Mouse (Mus musculus): ENCODE measurements at regions not wholly inside any gene's neighbourhood (a gene's known extent, or its start where the extent isn't known, plus 50 kb on each side); places are given as distances from the start of the nearest gene placed in this dataset.

DNA sequence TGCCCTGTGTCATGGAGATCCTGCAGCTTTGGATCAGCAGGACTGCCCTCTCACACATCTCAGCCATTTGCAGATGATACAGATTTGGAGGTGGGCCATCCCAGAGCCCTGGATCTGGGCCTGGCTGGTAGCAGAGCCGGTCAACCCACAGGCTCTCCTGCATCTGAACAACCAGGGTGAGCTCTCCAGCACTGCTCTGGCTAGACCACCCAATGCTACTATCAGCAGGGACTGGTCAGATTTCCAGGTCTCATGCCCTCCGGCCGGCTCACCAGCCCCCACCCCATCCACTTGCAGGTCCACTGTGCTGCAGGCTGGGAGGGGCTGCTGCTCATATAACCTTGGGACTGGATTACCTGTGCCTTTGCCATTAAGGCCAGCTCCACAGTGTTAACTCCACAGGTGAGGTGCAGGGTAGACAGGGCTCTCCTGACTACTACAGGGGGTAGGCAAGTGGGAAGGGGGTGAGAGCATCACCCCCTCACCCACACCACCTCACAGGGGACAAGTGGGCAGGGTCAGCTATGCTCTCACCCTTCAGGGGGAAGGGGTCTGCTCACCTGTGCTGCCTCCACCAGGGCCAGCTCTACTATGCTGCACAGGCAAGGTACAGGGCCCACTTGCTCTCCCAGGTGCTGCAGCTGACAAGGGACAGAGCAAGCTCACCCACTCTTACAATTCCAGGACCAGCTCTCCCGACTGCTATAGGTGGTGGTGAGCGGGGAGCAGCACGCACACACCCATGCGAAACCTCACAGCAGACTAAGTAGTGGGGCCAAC, 81.6 kb downstream of the Gpr65 start:
- WGBS, result 96% methylated on average over 7 of the region's 7 CpGs

DNA sequence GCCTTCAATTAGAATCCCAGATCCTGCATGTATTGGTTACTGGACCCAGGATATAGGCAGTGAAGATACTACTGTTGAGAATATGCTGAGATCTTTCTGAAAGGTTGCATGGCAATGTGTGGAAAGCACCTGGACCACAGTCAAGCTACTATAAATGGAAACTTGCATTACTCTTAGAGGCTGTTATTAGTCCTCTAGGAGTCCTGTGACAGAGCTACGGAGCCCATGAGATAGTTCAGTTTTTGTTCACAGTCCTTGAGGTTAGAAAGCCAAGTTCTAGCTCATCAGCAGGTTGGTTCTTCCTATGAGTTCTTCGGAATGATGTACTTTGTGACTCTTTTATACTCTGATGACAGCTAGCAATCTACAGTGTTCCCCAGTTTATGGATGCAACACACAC, 84.0 kb downstream of the Gpr65 start:
- TF ChIP-seq EP300 (optimal IDR thresholded peaks at IDR 0.05) (no peak), CTCF (IDR thresholded peaks at IDR 0.05; ENCODE audit: low read depth) (no peak)
- Histone ChIP-seq H3K27ac (replicated peaks) (no peak overlapping the region), H3K9ac (ENCODE audit: low read length) (no peak overlapping the region), H3K9me3 (ENCODE audit: control insufficient read depth, low read length) (no peaks in the 10 kb centered on the region), H3K4me2 (replicated peaks; ENCODE audit: low read depth) (no peak overlapping the region), H3K4me1 (replicated peaks; ENCODE audit: control insufficient read depth, insufficient read depth) (no peaks in the 10 kb centered on the region), H3K27me3 (ENCODE audit: control insufficient read depth, insufficient read depth, low read length) (no peaks in the 10 kb centered on the region), H3K36me3 (ENCODE audit: control insufficient read depth, insufficient read depth, low read length) (no peaks in the 10 kb centered on the region), H3K4me3 (ENCODE audit: low read depth, low read length) (no peak overlapping the region)
- DNase-seq (ENCODE audit: low spot score) (no peak), ATAC-seq (ENCODE audit: low FRiP score, low TSS enrichment) (no peak)
- WGBS, result 90% methylated on average over 2 of the region's 2 CpGs

More for the DNA sequence above, 81.6 kb downstream of the Gpr65 start:
- Histone ChIP-seq H3K9me3 (ENCODE audit: control insufficient read depth, low read length) (no peaks in the 10 kb centered on the region), H3K27me3 (ENCODE audit: control insufficient read depth, insufficient read depth, low read length) (no peaks in the 10 kb centered on the region), H3K4me1 (replicated peaks; ENCODE audit: control insufficient read depth, insufficient read depth) (no peaks in the 10 kb centered on the region), H3K36me3 (ENCODE audit: control insufficient read depth, insufficient read depth, low read length) (no peaks in the 10 kb centered on the region), H3K27ac (replicated peaks) (no peak overlapping the region), H3K4me2 (replicated peaks; ENCODE audit: low read depth) (no peak overlapping the region), H3K4me3 (ENCODE audit: low read depth, low read length) (no peak overlapping the region), H3K9ac (ENCODE audit: low read length) (no peak overlapping the region)
- TF ChIP-seq CTCF (IDR thresholded peaks at IDR 0.05; ENCODE audit: low read depth) (no peak), EP300 (optimal IDR thresholded peaks at IDR 0.05) (no peak)
- DNase-seq (ENCODE audit: low spot score) (no peak), ATAC-seq (ENCODE audit: low FRiP score, low TSS enrichment) (no peak)

- H3K4me2 ChIP-seq (replicated peaks; ENCODE audit: low read depth), result no peak overlapping the region
- DNase-seq (ENCODE audit: low spot score) (no peak), ATAC-seq (ENCODE audit: low FRiP score, low TSS enrichment) (no peak)
- no peaks in the 10 kb centered on the region for H3K27me3 ChIP-seq (ENCODE audit: control insufficient read depth, insufficient read depth, low read length)
- no peaks in the 10 kb centered on the region for H3K36me3 ChIP-seq (ENCODE audit: control insufficient read depth, insufficient read depth, low read length)
- no peak overlapping the region for H3K9ac ChIP-seq (ENCODE audit: low read length)
- no peak for TF ChIP-seq EP300 (optimal IDR thresholded peaks at IDR 0.05)
- no peak for TF ChIP-seq CTCF (IDR thresholded peaks at IDR 0.05; ENCODE audit: low read depth)
- 50% methylated on average over 1 of the region's 1 CpGs for WGBS
- no peaks in the 10 kb centered on the region for H3K4me1 ChIP-seq (replicated peaks; ENCODE audit: control insufficient read depth, insufficient read depth)
- H3K4me3 ChIP-seq (ENCODE audit: low read depth, low read length), result no peak overlapping the region
- no peaks in the 10 kb centered on the region for H3K9me3 ChIP-seq (ENCODE audit: control insufficient read depth, low read length)
- H3K27ac ChIP-seq (replicated peaks), result no peak overlapping the region
These were observed 86.1 kb downstream of the Gpr65 start for GRCm38 (mm10) chr12:98354545-98354944.

DNA sequence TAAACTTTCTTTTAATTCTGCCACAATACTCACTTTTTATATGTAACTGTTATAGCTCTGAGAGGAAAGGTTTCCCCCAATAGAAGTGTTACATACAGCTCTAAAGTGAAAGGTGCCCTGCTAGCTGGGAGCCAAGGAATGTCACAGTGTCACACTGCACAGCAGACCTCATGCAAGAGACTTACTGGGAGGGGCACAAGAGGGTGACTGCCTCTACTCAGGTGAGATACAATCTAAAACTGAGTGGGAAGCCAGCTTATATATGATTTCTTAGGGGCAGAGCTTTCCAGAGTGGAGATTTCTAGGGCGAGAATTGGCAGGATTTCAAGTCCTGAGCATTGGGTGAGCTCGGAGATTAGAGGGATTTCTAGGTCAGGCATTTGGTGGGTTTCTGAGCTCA, 99.1 kb downstream of the Gpr65 start:
- WGBS, result 56% methylated on average over 2 of the region's 2 CpGs
- no peak overlapping the region for H3K4me2 ChIP-seq (replicated peaks; ENCODE audit: low read depth)
- H3K27me3 ChIP-seq (ENCODE audit: control insufficient read depth, insufficient read depth, low read length), result no peaks in the 10 kb centered on the region

GRCm38 (mm10) chr12:98370771-98371170, 102.3 kb downstream of the Gpr65 start:
- ATAC-seq (ENCODE audit: low FRiP score, low TSS enrichment) (no peak), DNase-seq (ENCODE audit: low spot score) (no peak)
- H3K4me1 ChIP-seq (replicated peaks; ENCODE audit: control insufficient read depth, insufficient read depth), result no peaks in the 10 kb centered on the region
- no peaks in the 10 kb centered on the region for H3K36me3 ChIP-seq (ENCODE audit: control insufficient read depth, insufficient read depth, low read length)
- H3K27me3 ChIP-seq (ENCODE audit: control insufficient read depth, insufficient read depth, low read length), result no peaks in the 10 kb centered on the region
- H3K4me2 ChIP-seq (replicated peaks; ENCODE audit: low read depth), result no peak overlapping the region
- TF ChIP-seq CTCF (IDR thresholded peaks at IDR 0.05; ENCODE audit: low read depth) (no peak), EP300 (optimal IDR thresholded peaks at IDR 0.05) (no peak)
- no peak overlapping the region for H3K27ac ChIP-seq (replicated peaks)
- 80% methylated on average over 3 of the region's 3 CpGs for WGBS
- H3K9me3 ChIP-seq (ENCODE audit: control insufficient read depth, low read length), result no peaks in the 10 kb centered on the region
- H3K9ac ChIP-seq (ENCODE audit: low read length), result no peak overlapping the region
- no peak overlapping the region for H3K4me3 ChIP-seq (ENCODE audit: low read depth, low read length)

More for the DNA sequence above, 99.1 kb downstream of the Gpr65 start:
- ATAC-seq (ENCODE audit: low FRiP score, low TSS enrichment) (no peak), DNase-seq (ENCODE audit: low spot score) (no peak)
- H3K9me3 ChIP-seq (ENCODE audit: control insufficient read depth, low read length), result no peaks in the 10 kb centered on the region
- TF ChIP-seq EP300 (optimal IDR thresholded peaks at IDR 0.05) (no peak), CTCF (IDR thresholded peaks at IDR 0.05; ENCODE audit: low read depth) (no peak)
- no peaks in the 10 kb centered on the region for H3K4me1 ChIP-seq (replicated peaks; ENCODE audit: control insufficient read depth, insufficient read depth)
- no peak overlapping the region for H3K4me3 ChIP-seq (ENCODE audit: low read depth, low read length)
- H3K9ac ChIP-seq (ENCODE audit: low read length), result no peak overlapping the region
- no peaks in the 10 kb centered on the region for H3K36me3 ChIP-seq (ENCODE audit: control insufficient read depth, insufficient read depth, low read length)
- H3K27ac ChIP-seq (replicated peaks), result no peak overlapping the region

GRCm38 (mm10) chr12:98375214-98375910, 106.9 kb downstream of the Gpr65 start:
- Histone ChIP-seq H3K27me3 (ENCODE audit: control insufficient read depth, insufficient read depth, low read length) (no peaks in the 10 kb centered on the region), H3K4me2 (replicated peaks; ENCODE audit: low read depth) (no peak overlapping the region), H3K4me3 (ENCODE audit: low read depth, low read length) (no peak overlapping the region), H3K27ac (replicated peaks) (no peak overlapping the region), H3K9me3 (ENCODE audit: control insufficient read depth, low read length) (no peaks in the 10 kb centered on the region), H3K36me3 (ENCODE audit: control insufficient read depth, insufficient read depth, low read length) (no peaks in the 10 kb centered on the region), H3K4me1 (replicated peaks; ENCODE audit: control insufficient read depth, insufficient read depth) (no peaks in the 10 kb centered on the region), H3K9ac (ENCODE audit: low read length) (no peak overlapping the region)
- no peak for ATAC-seq (ENCODE audit: low FRiP score, low TSS enrichment)
- WGBS, result 82% methylated on average over 7 of the region's 7 CpGs
- TF ChIP-seq CTCF (IDR thresholded peaks at IDR 0.05; ENCODE audit: low read depth) (no peak), EP300 (optimal IDR thresholded peaks at IDR 0.05) (no peak)
- no peak for DNase-seq (ENCODE audit: low spot score)

Measured in stomach, postnatal 0 days (tissue).